Mouse (Mus musculus) ES-E14 (cell line): ENCODE results near the gene Mettl17.

Experiments used
- HCFC1 ChIP-seq: IDR thresholded peaks from 2 replicates; pipeline ENCODE4 v1.6.1; 2012; ENCODE audit warnings: low read length, inconsistent platforms, borderline replicate concordance; ENCODE audit not compliant: insufficient read depth
- MAFK ChIP-seq: IDR thresholded peaks from 2 replicates; pipeline ENCODE4 v1.6.1; 2014; ENCODE audit warnings: mild to moderate bottlenecking, low read depth, low read length, inconsistent platforms; ENCODE audit not compliant: insufficient read depth
- ZNF384 ChIP-seq: IDR thresholded peaks from 2 replicates; pipeline ENCODE4 v1.6.1; 2012; ENCODE audit warnings: low read depth, low read length, inconsistent platforms

DNA sequence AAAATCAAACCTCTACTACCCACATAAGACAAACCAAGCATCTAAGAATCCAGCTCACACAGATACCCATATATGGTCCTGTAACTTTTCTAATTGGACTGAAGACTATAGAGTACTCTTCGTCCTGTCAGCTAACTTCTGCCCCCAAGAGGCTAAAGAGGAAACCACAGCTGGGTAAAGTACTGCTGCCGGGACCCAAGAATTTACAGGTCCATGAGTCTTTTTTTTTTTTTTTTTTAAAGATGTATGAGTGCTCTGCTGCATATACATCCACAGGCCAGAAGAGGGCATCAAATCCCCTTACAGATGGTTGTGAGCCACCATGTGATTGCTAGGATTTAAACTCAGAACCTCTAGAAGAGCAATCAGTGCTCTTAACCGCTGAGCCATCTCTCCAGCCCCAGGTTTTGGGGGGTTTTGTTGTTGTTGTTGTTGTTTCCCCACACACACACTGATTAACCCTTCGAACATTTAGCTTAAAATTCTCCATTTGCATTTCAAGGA, 1.1 kb upstream of the Mettl17 start:
- TF ChIP-seq MAFK (no peak), HCFC1 (no peak), ZNF384 (peak; percentile 81)
